Mouse (Mus musculus) small intestine, adult 2 months (tissue): ENCODE measurements around the gene Tgtp2.

Experiments
- CTCF ChIP-seq: fragments of 200-500 bp; IDR thresholded peaks from 2 replicates; pipeline ENCODE4 v1.5.1; 2012; ENCODE audit warnings: low read depth, mild to moderate bottlenecking, control low read depth, inconsistent platforms, low read length, moderate library complexity, mixed read lengths; ENCODE audit not compliant: insufficient replicate concordance, insufficient read length; ENCODE audit errors: extremely low read depth
- POLR2A ChIP-seq: fragments of 200-500 bp; IDR thresholded peaks from 2 replicates; pipeline ENCODE4 v1.6.1; 2012; ENCODE audit warnings: low read depth, mild to moderate bottlenecking, control low read depth, inconsistent platforms, low read length, moderate library complexity

- TF ChIP-seq CTCF (no peak), POLR2A (no peak)
Observed at GRCm38 (mm10) chr11:49090551-49090950, 26.5 kb upstream of the Tgtp2 start.
